Mouse (Mus musculus) hindbrain, embryonic 14.5 days (tissue): ENCODE data around the gene Bicc1. TPM values are rescaled to one million over a fixed set of nuclear protein-coding genes. Genes with fewer than 3 reads are reported as not detected.
A peak's percentile ranks its signal among the peaks of the same experiment; 100 is the strongest.
"Not testable (repeated sequence)": the region's sequence is repeated elsewhere in the genome, so short reads cannot be mapped to it uniquely, and the experiment has no call there.

Experiments
- ATAC-seq: fragments of 200-750 bp; cut with Nextera tagmentation; 2 replicates; pipeline ENCODE4 v1.8.0; 2017; ENCODE audit warnings: moderate number of reproducible peaks, mild to moderate bottlenecking, moderate TSS enrichment, moderate library complexity; ENCODE audit not compliant: low FRiP score
- DNase-seq: peaks from one replicate; pipeline ENCODE4 v3.0.0-alpha.2; 2015; ENCODE audit warnings: low spot score
- H3K27ac ChIP-seq: fragments of 300-500 bp; sonication (generic); 2 replicates; pipeline ENCODE4 v1.5.1; 2014; ENCODE audit warnings: mild to moderate bottlenecking, moderate library complexity
- H3K27me3 ChIP-seq: fragments of 300-500 bp; sonication (generic); 2 replicates; pipeline ENCODE4 v1.6.1; 2014; ENCODE audit warnings: mild to moderate bottlenecking, low read length, mixed read lengths; ENCODE audit not compliant: control insufficient read depth, insufficient read depth
- H3K36me3 ChIP-seq: fragments of 300-500 bp; sonication (generic); replicated peaks from 2 replicates; pipeline ENCODE4 v1.6.1; 2014; ENCODE audit not compliant: control insufficient read depth, insufficient read depth
- H3K4me1 ChIP-seq: fragments of 300-500 bp; sonication (generic); replicated peaks from 2 replicates; pipeline ENCODE4 v1.6.1; 2014; ENCODE audit warnings: antibody characterized with exemption, low read length, mixed read lengths; ENCODE audit not compliant: control insufficient read depth, insufficient read depth
- H3K4me2 ChIP-seq: fragments of 300-500 bp; sonication (generic); replicated peaks from 2 replicates; pipeline ENCODE4 v1.6.1; 2014; ENCODE audit warnings: mild to moderate bottlenecking, moderate library complexity
- H3K4me3 ChIP-seq: fragments of 300-500 bp; sonication (generic); replicated peaks from 2 replicates; pipeline ENCODE4 v1.5.1; 2014; ENCODE audit warnings: mild to moderate bottlenecking, low read length
- H3K9ac ChIP-seq: fragments of 300-500 bp; sonication (generic); 2 replicates; pipeline ENCODE4 v1.6.1; 2014
- H3K9me3 ChIP-seq: fragments of 300-500 bp; sonication (generic); 2 replicates; pipeline ENCODE4 v1.6.1; 2016; ENCODE audit warnings: low read length; ENCODE audit not compliant: control insufficient read depth
- WGBS: fragments of 180-500 bp; shearing (Covaris S2); extraction: QIAGEN DNeasy Blood & Tissue Kit; methylation state at CpG from one replicate; pipeline ENCODE4 v1.1.7; 2014; 5-methylcytosine and 5-hydroxymethylcytosine counted together
- polyA plus RNA-seq: library from polyadenylated mRNA; unstranded; fragments of >200 nt; fragmentation: Nextera tagmentation; extraction: Ambion mirVana; gene quantifications from 2 replicates; pipeline ENCODE4 v1.2.1, GENCODE M21; 2014

Gene Bicc1
- polyA plus RNA-seq, 1 experiment from 2014 or later: 6.8 TPM

DNA sequence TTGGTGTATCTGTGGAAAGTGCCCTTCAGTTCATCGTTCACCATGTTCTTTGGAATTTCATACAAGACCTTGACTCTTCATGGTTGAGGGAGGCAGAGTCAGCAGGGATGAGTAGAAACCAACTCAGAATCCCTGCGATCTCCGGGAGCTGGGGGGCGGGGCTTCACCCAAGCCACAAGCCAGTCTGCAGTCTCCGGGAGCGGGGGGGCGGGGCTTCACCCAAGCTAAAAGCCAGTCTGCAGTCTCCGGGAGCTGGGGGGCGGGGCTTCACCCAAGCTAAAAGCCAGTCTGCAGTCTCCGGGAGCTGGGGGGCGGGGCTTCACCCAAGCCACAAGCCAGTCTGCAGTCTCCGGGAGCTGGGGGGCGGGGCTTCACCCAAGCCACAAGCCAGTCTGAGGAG, 213.4 kb downstream of the Bicc1 start:
- H3K9ac ChIP-seq, H3K36me3 ChIP-seq, DNase-seq, H3K27ac ChIP-seq, H3K4me2 ChIP-seq, ATAC-seq, H3K27me3 ChIP-seq, H3K9me3 ChIP-seq, H3K4me3 ChIP-seq: not testable (repeated sequence)
- H3K4me1 ChIP-seq: peaks cover 19% of the 10 kb centered on the region
- WGBS: 96% methylated on average over 13 of the region's 13 CpGs

DNA sequence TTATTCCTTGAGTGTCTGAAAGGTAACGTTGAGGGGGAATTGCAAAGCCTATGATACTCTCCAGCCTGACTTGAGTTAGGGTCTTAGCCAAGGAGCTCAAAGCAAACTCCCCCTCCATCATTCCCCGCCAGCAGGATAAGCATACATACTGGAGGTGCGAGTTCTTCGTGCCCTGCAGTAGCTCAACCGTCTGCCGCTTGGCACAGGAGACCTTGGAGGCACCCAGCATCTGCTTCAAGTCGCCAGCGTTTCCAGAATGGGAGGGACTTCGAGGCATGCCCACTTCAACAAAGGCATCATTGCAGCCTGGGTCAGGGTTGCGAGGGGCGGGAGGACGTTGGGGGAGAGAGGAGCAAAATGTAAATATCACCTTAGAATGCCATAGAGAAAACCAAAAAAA, 214.4 kb downstream of the Bicc1 start:
- Histone ChIP-seq H3K4me3 (no peak overlapping the region), H3K4me1 (peaks cover 16% of the 10 kb centered on the region), H3K9me3 (no peaks in the 10 kb centered on the region), H3K9ac (no peak overlapping the region), H3K27ac (no peak overlapping the region), H3K4me2 (no peak overlapping the region), H3K36me3 (no peaks in the 10 kb centered on the region), H3K27me3 (no peaks in the 10 kb centered on the region)
- ATAC-seq (no peak), DNase-seq (no peak)
- WGBS: 83% methylated on average over 12 of the region's 12 CpGs

DNA sequence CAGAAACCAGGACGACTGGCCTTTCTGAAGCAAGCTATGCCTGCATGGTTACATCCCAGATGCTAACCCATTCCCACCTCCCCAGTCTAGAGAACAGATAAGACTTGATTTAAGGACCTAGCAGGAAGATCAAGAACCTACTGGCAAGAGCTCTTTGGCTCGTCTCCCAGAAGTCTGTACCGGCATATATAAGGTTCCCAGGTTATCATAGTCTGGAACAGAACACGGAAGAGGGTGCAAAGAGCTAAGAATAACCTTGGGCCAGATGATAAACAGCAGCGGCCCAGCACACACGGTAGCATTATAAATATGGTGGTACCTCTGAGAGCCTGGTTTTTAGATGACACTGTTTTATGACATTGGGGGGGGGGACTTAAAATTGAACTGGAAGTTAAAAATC, 217.9 kb downstream of the Bicc1 start:
- DNase-seq: no peak
- Histone ChIP-seq H3K4me3 (no peak overlapping the region), H3K4me1 (no peaks in the 10 kb centered on the region), H3K27ac (no peak overlapping the region), H3K4me2 (no peak overlapping the region), H3K9ac (no peak overlapping the region), H3K9me3 (peaks cover under 1% of the 10 kb centered on the region; the same call in 1 of the 2 replicates), H3K36me3 (no peaks in the 10 kb centered on the region), H3K27me3 (no peaks in the 10 kb centered on the region)
- 92% methylated on average over 6 of the region's 6 CpGs for WGBS
- ATAC-seq: no peak

DNA sequence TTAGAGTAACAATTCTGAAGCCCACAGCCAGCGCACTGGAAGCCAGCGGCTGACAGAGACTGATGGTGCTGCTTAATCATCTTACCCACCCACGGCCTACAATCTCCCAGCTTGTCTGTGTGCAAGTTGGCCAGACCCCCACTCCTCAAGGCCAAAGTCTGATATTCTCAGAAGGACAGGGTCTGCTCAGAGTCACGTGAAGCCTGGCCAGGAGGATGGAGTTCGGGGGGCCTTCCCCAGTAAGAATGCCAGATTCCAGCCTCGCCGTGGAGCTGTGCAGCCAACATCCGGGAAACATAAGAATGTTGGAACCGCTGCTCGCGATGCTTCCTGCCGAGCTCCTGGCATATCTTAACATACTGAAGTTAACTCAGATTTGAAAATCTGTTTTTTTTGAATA, 219.7 kb downstream of the Bicc1 start:
- DNase-seq (peak; percentile 37), ATAC-seq (peak; percentile 46; the same call in 1 of the 2 replicates)
- Histone ChIP-seq H3K4me1 (no peaks in the 10 kb centered on the region), H3K4me2 (no peak overlapping the region), H3K4me3 (no peak overlapping the region), H3K27ac (peak overlapping the region; percentile 62; the same call in 1 of the 2 replicates), H3K27me3 (no peaks in the 10 kb centered on the region), H3K9me3 (peaks cover 6% of the 10 kb centered on the region; the same call in 1 of the 2 replicates), H3K9ac (no peak overlapping the region), H3K36me3 (no peaks in the 10 kb centered on the region)
- 50% methylated on average over 12 of the region's 12 CpGs for WGBS

DNA sequence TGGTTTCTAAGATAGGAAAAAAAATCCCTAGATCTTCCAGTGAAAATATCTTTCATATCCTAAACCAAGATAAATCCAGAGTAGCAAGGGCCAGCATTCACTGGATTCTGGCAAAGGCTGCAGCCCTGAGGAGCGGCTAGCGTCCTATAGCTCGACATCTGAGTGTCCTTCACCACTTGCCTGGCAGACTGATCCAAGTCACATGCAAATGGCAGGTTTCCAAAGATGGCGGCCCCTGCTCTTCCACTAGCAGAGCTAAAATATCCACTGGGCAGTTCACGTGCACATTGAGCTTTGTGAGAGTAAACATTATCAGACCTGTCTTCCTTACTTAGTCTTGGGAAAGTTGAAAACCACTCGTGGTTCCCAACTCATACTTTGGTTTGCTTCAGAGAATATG, 222.1 kb downstream of the Bicc1 start:
- Histone ChIP-seq H3K9me3 (peaks cover 6% of the 10 kb centered on the region; the same call in 1 of the 2 replicates), H3K4me1 (no peaks in the 10 kb centered on the region), H3K4me3 (no peak overlapping the region), H3K36me3 (no peaks in the 10 kb centered on the region), H3K27me3 (no peaks in the 10 kb centered on the region), H3K4me2 (no peak overlapping the region), H3K27ac (no peak overlapping the region), H3K9ac (no peak overlapping the region)
- DNase-seq: no peak
- 92% methylated on average over 6 of the region's 6 CpGs for WGBS
- ATAC-seq: no peak

DNA sequence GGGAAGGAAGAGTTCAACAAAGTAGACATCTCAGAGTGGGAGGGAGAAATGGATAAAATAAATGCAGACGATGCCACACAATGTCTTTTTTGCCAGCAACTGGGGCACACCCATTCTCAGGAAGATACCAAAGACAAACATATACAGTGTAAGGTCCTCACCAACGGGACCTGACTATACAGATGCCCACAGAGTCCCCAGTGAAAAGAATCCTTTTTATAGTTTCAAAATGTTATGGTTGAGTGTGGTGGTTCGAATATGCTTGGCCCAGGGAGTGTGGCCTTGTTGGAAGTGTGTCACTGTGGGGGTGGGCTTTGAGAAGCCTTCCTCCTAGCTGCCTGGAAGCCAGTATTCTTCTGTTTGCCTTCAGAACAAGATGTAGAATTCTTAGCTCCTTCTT, 223.5 kb downstream of the Bicc1 start:
- Histone ChIP-seq H3K9ac (no peak overlapping the region), H3K4me2 (no peak overlapping the region), H3K9me3 (peaks cover 6% of the 10 kb centered on the region; the same call in 1 of the 2 replicates), H3K4me1 (no peaks in the 10 kb centered on the region), H3K36me3 (no peaks in the 10 kb centered on the region), H3K27ac (no peak overlapping the region), H3K4me3 (no peak overlapping the region), H3K27me3 (no peaks in the 10 kb centered on the region)
- DNase-seq: no peak
- ATAC-seq: no peak
- WGBS: 96% methylated on average over 3 of the region's 3 CpGs

DNA sequence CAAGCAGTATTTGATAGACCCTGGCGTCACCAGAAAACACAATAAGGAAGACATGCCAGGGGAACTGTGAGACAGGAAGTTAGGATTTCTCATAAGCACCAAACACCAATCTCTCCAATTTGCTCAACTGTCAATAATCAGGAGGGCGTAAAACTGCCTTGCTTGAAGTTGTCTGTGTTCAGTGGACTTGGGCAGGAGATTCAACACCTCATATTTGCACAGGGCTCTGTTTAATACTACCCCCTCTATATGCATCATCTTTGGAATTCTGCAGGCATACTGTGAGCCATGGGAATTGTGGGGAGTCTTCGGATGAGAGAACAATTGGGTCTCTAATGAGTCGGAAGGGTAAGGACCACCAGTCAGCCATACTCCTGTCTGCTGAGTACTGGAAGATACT, 233.4 kb downstream of the Bicc1 start:
- WGBS: 88% methylated on average over 4 of the region's 4 CpGs

DNA sequence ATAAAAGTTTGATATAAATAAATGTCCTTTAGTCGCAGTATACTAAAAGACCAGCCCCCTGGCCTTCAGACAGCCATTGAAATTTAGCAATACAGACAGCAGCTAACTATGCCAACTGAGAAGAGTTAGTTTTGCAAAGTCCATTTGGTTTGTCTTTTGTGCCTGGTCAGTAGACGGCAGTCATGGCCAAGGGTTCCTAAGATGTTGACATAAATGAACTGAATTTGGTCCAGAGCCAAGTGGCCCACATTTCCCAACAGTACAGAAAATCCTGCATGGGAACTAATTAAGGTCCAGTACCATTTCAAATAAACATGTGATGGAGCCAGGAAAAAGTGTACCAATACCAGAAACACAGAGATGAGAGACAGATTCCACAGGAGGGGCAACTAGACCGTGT, 235.2 kb downstream of the Bicc1 start:
- H3K27me3 ChIP-seq: no peaks in the 10 kb centered on the region
- DNase-seq (no peak), ATAC-seq (no peak)
- H3K4me2 ChIP-seq: no peak overlapping the region
- no peak overlapping the region for H3K4me3 ChIP-seq
- no peak overlapping the region for H3K9ac ChIP-seq
- H3K9me3 ChIP-seq: no peaks in the 10 kb centered on the region
- H3K27ac ChIP-seq: no peak overlapping the region
- H3K4me1 ChIP-seq: no peaks in the 10 kb centered on the region
- H3K36me3 ChIP-seq: no peaks in the 10 kb centered on the region
- 79% methylated on average over 3 of the region's 3 CpGs for WGBS

More for the DNA sequence above, 233.4 kb downstream of the Bicc1 start:
- Histone ChIP-seq H3K9me3 (peaks cover 5% of the 10 kb centered on the region), H3K36me3 (0 out of 2 replicates have a peak, but pooled peaks cover 8% of the 10 kb centered on the region), H3K27me3 (no peaks in the 10 kb centered on the region), H3K4me3 (no peak overlapping the region), H3K27ac (no peak overlapping the region), H3K4me1 (no peaks in the 10 kb centered on the region), H3K4me2 (no peak overlapping the region), H3K9ac (no peak overlapping the region)
- DNase-seq (no peak), ATAC-seq (no peak)

DNA sequence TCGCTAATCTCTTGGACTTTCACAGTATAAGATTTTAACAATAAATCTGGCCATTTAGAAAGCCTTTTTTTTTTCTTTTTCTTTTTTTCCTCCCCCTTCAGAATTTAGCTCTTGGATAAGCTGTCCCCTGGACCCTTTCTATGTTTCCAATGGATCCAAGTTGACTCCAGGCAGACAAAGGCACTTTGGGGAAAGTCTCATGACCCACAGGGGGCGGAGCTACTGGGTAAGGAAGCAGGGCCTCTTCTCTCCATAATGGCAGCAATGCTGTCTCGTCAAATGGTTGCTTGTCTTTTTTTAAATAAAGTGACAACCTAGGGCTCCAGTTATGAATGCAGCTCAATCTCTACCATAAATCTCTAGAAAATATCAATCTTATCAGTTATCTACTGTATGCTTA, 235.6 kb downstream of the Bicc1 start:
- WGBS: 90% methylated on average over 3 of the region's 3 CpGs
- H3K9me3 ChIP-seq: no peaks in the 10 kb centered on the region
- no peak for DNase-seq
- H3K4me3 ChIP-seq: no peak overlapping the region
- no peak overlapping the region for H3K27ac ChIP-seq
- H3K9ac ChIP-seq: no peak overlapping the region
- H3K4me2 ChIP-seq: no peak overlapping the region
- no peak for ATAC-seq
- no peaks in the 10 kb centered on the region for H3K4me1 ChIP-seq
- no peaks in the 10 kb centered on the region for H3K36me3 ChIP-seq
- H3K27me3 ChIP-seq: no peaks in the 10 kb centered on the region

DNA sequence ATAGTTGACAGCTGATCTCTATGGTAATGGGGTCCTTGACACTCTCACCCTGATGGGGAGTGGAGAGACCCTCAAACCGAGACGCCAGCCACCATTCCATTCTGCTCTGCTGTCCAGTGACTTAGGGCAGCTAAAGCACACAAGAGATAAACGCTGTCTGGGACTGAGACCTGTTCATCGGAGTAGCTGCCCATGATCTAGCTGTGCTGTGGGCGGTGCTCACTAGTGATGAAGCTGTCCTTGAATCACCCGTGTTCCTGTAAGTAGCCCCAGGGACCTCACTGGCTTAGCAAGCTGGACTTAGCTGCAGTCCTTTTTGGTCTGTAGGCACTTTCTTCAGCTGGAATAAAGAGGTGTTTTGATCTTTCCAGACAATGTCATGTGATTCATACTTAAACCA, 238.0 kb downstream of the Bicc1 start:
- ATAC-seq: no peak
- no peak overlapping the region for H3K9ac ChIP-seq
- DNase-seq: no peak
- H3K27ac ChIP-seq: no peak overlapping the region
- WGBS: 94% methylated on average over 6 of the region's 6 CpGs
- no peak overlapping the region for H3K4me3 ChIP-seq
- H3K9me3 ChIP-seq: 0 out of 2 replicates have a peak, but pooled peaks cover 4% of the 10 kb centered on the region
- H3K4me1 ChIP-seq: no peaks in the 10 kb centered on the region
- no peaks in the 10 kb centered on the region for H3K27me3 ChIP-seq
- no peaks in the 10 kb centered on the region for H3K36me3 ChIP-seq
- no peak overlapping the region for H3K4me2 ChIP-seq
